Mouse (Mus musculus) ES-Bruce4 (cell line): Measurements from ENCODE around the gene Hps3.

Experiments used
- CTCF ChIP-seq: IDR thresholded peaks from one replicate; pipeline ENCODE4 v1.8.1; 2011; ENCODE audit warnings: low read depth, low read length
- EP300 ChIP-seq: IDR thresholded peaks from 2 replicates; pipeline ENCODE4 v1.6.1; 2011; ENCODE audit warnings: low read depth, low read length; ENCODE audit not compliant: insufficient read depth

DNA sequence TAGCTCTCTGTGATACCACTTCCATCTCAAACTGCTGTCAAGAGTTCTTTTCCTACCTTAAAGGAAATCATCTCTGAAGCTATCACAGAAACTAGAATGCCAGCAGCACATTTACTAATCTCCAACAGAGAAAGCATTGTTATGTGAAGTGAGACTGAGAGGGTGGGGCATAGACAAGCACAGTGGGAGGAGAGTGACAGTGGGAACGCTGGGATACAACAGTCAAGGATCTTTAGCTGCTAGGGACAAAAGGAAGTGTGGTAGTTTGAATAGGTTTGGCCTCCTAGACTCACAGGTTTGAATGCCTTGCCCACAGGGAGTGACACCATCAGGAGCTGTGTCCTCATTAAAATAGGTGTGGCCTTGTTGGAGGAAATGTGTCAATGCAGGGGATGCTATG is 11.3 kb downstream of the Hps3 start:
- TF ChIP-seq CTCF (no peak), EP300 (0 out of 2 replicates have a peak, but pooled peaks have one; percentile 34)
